Mouse (Mus musculus) limb, embryonic 10.5 days (tissue): ENCODE results near the gene Kif6. TPM values are rescaled to one million over a fixed set of nuclear protein-coding genes. Genes with fewer than 3 reads are reported as not detected.

Experiments used
- DNase-seq: peaks from one replicate; pipeline ENCODE4 v3.0.0-alpha.2; 2017; ENCODE audit warnings: low spot score
- H3K27ac ChIP-seq: fragments of 300-500 bp; sonication (generic); 2 replicates; pipeline ENCODE4 v1.5.1; 2016; ENCODE audit warnings: mild to moderate bottlenecking
- H3K27me3 ChIP-seq: fragments of 300-500 bp; sonication (generic); 2 replicates; pipeline ENCODE4 v1.6.1; 2016; ENCODE audit warnings: low read depth, mild to moderate bottlenecking; ENCODE audit not compliant: poor library complexity, severe bottlenecking
- H3K36me3 ChIP-seq: fragments of 300-500 bp; sonication (generic); 2 replicates; pipeline ENCODE4 v1.6.1; 2016; ENCODE audit warnings: mild to moderate bottlenecking, moderate library complexity
- H3K4me1 ChIP-seq: fragments of 300-500 bp; sonication (generic); 2 replicates; pipeline ENCODE4 v1.6.1; 2016
- H3K4me3 ChIP-seq: fragments of 300-500 bp; sonication (generic); 2 replicates; pipeline ENCODE4 v1.5.1; 2016; ENCODE audit warnings: mild to moderate bottlenecking, moderate library complexity
- H3K9me3 ChIP-seq: fragments of 300-500 bp; sonication (generic); replicated peaks from 2 replicates; pipeline ENCODE4 v1.6.1; 2016; ENCODE audit warnings: mild to moderate bottlenecking
- WGBS: fragments of 180-500 bp; shearing (Covaris S2); methylation state at CpG from one replicate; pipeline ENCODE4 v1.1.7; 2016; 5-methylcytosine and 5-hydroxymethylcytosine counted together
- polyA plus RNA-seq: library from polyadenylated mRNA; unstranded; fragments of >200 nt; fragmentation: Nextera tagmentation; extraction: Ambion mirVana; gene quantifications from 2 replicates; pipeline ENCODE4 v1.2.1, GENCODE M21; 2016

The Kif6 gene
- polyA plus RNA-seq, 1 experiment from 2014 or later, result 4.3 TPM

GRCm38 (mm10) chr17:49934586-49934985 is 319.6 kb downstream of the Kif6 start:
- H3K27ac ChIP-seq, result no peak overlapping the region
- DNase-seq, result no peak
- peaks cover 8% of the 10 kb centered on the region; the same call in 1 of the 2 replicates for H3K4me1 ChIP-seq
- H3K36me3 ChIP-seq, result no peaks in the 10 kb centered on the region
- peaks cover 9% of the 10 kb centered on the region; the same call in 1 of the 2 replicates for H3K27me3 ChIP-seq
- 78% methylated on average over 4 of the region's 4 CpGs for WGBS
- H3K4me3 ChIP-seq, result no peak overlapping the region
- no peaks in the 10 kb centered on the region for H3K9me3 ChIP-seq

- 6% methylated on average over 4 of the region's 4 CpGs for WGBS
These were observed 320.8 kb downstream of the Kif6 start for GRCm38 (mm10) chr17:49935602-49936205.

GRCm38 (mm10) chr17:49936214-49936613 is 321.3 kb downstream of the Kif6 start:
- no peak for DNase-seq
- Histone ChIP-seq H3K27ac (no peak overlapping the region), H3K36me3 (no peaks in the 10 kb centered on the region), H3K4me1 (peaks cover 8% of the 10 kb centered on the region; the same call in 1 of the 2 replicates), H3K27me3 (peaks cover 9% of the 10 kb centered on the region; the same call in 1 of the 2 replicates), H3K9me3 (no peaks in the 10 kb centered on the region), H3K4me3 (no peak overlapping the region)
- 47% methylated on average over 2 of the region's 2 CpGs for WGBS

More at GRCm38 (mm10) chr17:49935602-49936205, 320.8 kb downstream of the Kif6 start:
- H3K9me3 ChIP-seq, result no peaks in the 10 kb centered on the region
- peaks cover 9% of the 10 kb centered on the region; the same call in 1 of the 2 replicates for H3K27me3 ChIP-seq
- H3K4me1 ChIP-seq, result peaks cover 8% of the 10 kb centered on the region; the same call in 1 of the 2 replicates
- no peak overlapping the region for H3K4me3 ChIP-seq
- DNase-seq, result peak; percentile 84
- H3K36me3 ChIP-seq, result no peaks in the 10 kb centered on the region
- H3K27ac ChIP-seq, result no peak overlapping the region

GRCm38 (mm10) chr17:49939146-49939545 is 324.2 kb downstream of the Kif6 start:
- DNase-seq, result no peak
- H3K27me3 ChIP-seq, result peaks cover 5% of the 10 kb centered on the region; the same call in 1 of the 2 replicates
- no peaks in the 10 kb centered on the region for H3K36me3 ChIP-seq
- no peaks in the 10 kb centered on the region for H3K9me3 ChIP-seq
- 74% methylated on average over 7 of the region's 7 CpGs for WGBS
- 0 out of 2 replicates have a peak overlapping the region, but pooled peaks have one; percentile 53 for H3K27ac ChIP-seq
- H3K4me1 ChIP-seq, result peaks cover 8% of the 10 kb centered on the region; the same call in 1 of the 2 replicates
- no peak overlapping the region for H3K4me3 ChIP-seq

- Histone ChIP-seq H3K27me3 (no peaks in the 10 kb centered on the region), H3K9me3 (no peaks in the 10 kb centered on the region), H3K27ac (no peak overlapping the region), H3K4me3 (no peak overlapping the region), H3K4me1 (no peaks in the 10 kb centered on the region), H3K36me3 (no peaks in the 10 kb centered on the region)
- WGBS, result 68% methylated on average over 6 of the region's 6 CpGs
- DNase-seq, result peak; percentile 48
These were observed 327.7 kb downstream of the Kif6 start for GRCm38 (mm10) chr17:49942674-49943073.

GRCm38 (mm10) chr17:49951491-49951855 is 336.5 kb downstream of the Kif6 start:
- 13% methylated on average over 7 of the region's 7 CpGs for WGBS
- H3K27ac ChIP-seq, result peak overlapping the region; percentile 58; the same call in 1 of the 2 replicates

GRCm38 (mm10) chr17:49951856-49952607 is 337.1 kb downstream of the Kif6 start:
- Histone ChIP-seq H3K4me3 (0 out of 2 replicates have a peak overlapping the region, but pooled peaks have one; percentile 10), H3K4me1 (no peaks in the 10 kb centered on the region), H3K9me3 (no peaks in the 10 kb centered on the region), H3K27ac (peak overlapping the region; percentile 58; the same call in 1 of the 2 replicates), H3K27me3 (no peaks in the 10 kb centered on the region), H3K36me3 (no peaks in the 10 kb centered on the region)
- DNase-seq, result no peak
- 59% methylated on average over 22 of the region's 22 CpGs for WGBS

More at GRCm38 (mm10) chr17:49951491-49951855, 336.5 kb downstream of the Kif6 start:
- H3K9me3 ChIP-seq, result no peaks in the 10 kb centered on the region
- H3K36me3 ChIP-seq, result no peaks in the 10 kb centered on the region
- peak; percentile 77 for DNase-seq
- H3K4me1 ChIP-seq, result no peaks in the 10 kb centered on the region
- H3K4me3 ChIP-seq, result no peak overlapping the region
- H3K27me3 ChIP-seq, result no peaks in the 10 kb centered on the region

GRCm38 (mm10) chr17:49959021-49959420 is 344.1 kb downstream of the Kif6 start:
- Histone ChIP-seq H3K4me3 (no peak overlapping the region), H3K27me3 (no peaks in the 10 kb centered on the region), H3K4me1 (no peaks in the 10 kb centered on the region), H3K36me3 (no peaks in the 10 kb centered on the region), H3K27ac (no peak overlapping the region), H3K9me3 (no peaks in the 10 kb centered on the region)
- no peak for DNase-seq

Other genes starting within 250 kb of the Kif6 start
- gene Mocs1, start 186.8 kb upstream of the Kif6 start, polyA plus RNA-seq, result 9.1 and 9.2 TPM in 2 replicates
- 8.2 and 10.7 TPM in 2 replicates for gene Daam2, start 50.8 kb upstream of the Kif6 start, polyA plus RNA-seq